Mouse (Mus musculus): ENCODE results near the gene Mrps14.

- no peak for TF ChIP-seq CTCF (IDR thresholded peaks at IDR 0.05; ENCODE audit: extremely low read depth, insufficient read depth, insufficient read length, insufficient replicate concordance)
- no peak for TF ChIP-seq POLR2A (IDR thresholded peaks at IDR 0.05; ENCODE audit: low read depth, low read length)
Measured at GRCm38 (mm10) chr1:160205486-160205885, 10.5 kb downstream of the Mrps14 start.
